Mouse (Mus musculus) CD4-positive, CD25-positive, alpha-beta regulatory T cell, adult 2 months (primary cell): ENCODE measurements around the gene Gm428.
"Not testable (repeated sequence)": the region's sequence is repeated elsewhere in the genome, so short reads cannot be mapped to it uniquely, and the experiment has no call there.

Source experiments
- DNase-seq: peaks from one replicate; pipeline ENCODE4 v3.0.0-alpha.2; 2012; ENCODE audit warnings: low read depth, low spot score

The Gm428 gene

DNA sequence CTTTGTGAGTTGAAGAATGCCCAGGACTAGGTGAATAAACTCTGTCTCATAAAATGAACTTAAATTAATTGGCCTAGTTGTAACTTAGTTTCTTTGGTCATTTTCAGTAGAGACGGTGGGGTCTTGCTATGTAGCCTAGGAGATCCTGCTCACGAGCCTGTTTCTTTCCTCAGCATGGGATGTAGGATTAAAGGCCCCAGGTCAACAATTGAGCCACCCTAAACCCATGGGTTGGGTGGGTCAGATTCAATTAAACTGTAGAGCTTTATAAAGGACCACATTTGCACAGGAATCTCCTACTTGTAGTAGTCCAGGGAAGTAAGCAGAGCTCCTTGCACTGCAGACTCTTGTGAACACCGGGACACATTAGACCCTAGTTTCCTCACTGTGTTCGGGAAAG lies at the start of gene Gm428:
TSS of gene Gm428 (plus strand) at position 301 of the 400 bp plus-strand sequence.
- not testable (repeated sequence) for DNase-seq

DNA sequence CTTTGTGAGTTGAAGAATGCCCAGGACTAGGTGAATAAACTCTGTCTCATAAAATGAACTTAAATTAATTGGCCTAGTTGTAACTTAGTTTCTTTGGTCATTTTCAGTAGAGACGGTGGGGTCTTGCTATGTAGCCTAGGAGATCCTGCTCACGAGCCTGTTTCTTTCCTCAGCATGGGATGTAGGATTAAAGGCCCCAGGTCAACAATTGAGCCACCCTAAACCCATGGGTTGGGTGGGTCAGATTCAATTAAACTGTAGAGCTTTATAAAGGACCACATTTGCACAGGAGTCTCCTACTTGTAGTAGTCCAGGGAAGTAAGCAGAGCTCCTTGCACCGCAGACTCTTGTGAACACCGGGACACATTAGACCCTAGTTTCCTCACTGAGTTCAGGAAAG lies 45.5 kb upstream of the Gm428 start, which contains the start of gene Gm11236:
TSS of gene Gm11236 (plus strand) at position 301 of the 400 bp plus-strand sequence.
- DNase-seq: not testable (repeated sequence)

DNA sequence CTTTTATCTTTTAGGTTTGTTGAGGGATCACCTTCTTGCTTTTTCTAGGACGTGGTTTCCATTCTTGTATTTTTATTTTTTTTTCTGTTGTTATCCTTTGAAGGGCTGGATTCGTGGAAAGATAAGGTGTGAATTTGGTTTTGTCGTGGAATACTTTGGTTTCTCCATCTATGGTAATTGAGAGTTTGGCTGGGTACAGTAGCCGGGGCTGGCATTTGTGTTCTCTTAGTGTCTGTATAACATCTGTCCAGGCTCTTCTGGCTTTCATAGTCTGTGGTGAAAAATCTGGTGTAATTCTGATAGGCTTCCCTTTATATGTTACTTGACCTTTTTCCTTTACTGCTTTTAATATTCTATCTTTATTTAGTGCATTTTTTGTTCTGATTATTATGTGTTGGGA lies 21.5 kb upstream of the Gm428 start:
- not testable (repeated sequence) for DNase-seq

DNA sequence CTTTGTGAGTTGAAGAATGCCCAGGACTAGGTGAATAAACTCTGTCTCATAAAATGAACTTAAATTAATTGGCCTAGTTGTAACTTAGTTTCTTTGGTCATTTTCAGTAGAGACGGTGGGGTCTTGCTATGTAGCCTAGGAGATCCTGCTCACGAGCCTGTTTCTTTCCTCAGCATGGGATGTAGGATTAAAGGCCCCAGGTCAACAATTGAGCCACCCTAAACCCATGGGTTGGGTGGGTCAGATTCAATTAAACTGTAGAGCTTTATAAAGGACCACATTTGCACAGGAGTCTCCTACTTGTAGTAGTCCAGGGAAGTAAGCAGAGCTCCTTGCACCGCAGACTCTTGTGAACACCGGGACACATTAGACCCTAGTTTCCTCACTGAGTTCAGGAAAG lies 15.3 kb upstream of the Gm428 start, which contains the start of gene Gm11239:
TSS of gene Gm11239 (plus strand) at position 301 of the 400 bp plus-strand sequence.
- DNase-seq: not testable (repeated sequence)

DNA sequence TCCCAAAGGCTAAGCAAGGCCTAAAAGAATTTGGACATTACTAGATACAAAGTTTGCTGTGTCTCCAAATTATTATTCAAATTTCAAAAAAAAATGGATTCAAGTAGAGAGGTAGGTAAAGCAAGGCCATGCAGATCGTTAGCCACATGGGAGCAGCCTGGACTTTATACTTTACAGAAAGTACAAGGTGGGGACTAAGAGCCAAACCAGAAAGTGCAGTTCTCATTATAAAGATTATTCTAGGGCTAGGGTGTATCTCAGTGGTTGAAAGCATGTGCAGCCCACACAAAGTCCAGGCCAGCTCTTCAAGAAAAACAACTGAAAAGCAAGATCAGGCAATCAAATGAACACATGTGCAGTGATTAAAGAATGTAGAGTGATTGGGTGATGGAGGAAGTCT lies 35.4 kb downstream of the Gm428 start:
- DNase-seq: no peak

DNA sequence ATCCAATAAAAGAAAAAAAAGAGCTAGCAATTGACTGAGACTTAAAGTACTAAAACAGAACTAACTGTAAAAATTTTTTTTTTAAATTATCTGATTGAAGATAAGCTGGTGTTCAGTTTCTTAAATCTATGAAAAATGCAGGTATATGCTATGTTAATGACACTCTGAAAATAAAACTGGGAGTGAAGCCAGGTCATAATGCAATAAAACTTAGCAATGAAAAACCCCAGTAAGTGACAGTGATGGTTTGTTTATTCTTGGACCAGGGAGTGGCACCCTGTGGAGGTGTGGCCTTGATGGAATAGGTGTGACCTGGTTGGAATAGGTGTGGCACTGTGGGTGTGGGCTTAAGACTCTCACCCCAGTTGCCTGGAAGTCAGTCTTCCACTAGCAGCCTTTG lies 36.5 kb downstream of the Gm428 start:
- DNase-seq: no peak
